Mouse (Mus musculus) bone marrow macrophage, adult 2 months (primary cell): ENCODE results near the gene Vrk1.

Experiments used
- CTCF ChIP-seq: IDR thresholded peaks from 2 replicates; pipeline ENCODE4 v1.5.1; 2012; ENCODE audit warnings: low read depth, mild to moderate bottlenecking, low read length, moderate library complexity
- POLR2A ChIP-seq: IDR thresholded peaks from 2 replicates; pipeline ENCODE4 v1.6.1; 2012; ENCODE audit warnings: mild to moderate bottlenecking, low read depth, low read length, borderline replicate concordance

DNA sequence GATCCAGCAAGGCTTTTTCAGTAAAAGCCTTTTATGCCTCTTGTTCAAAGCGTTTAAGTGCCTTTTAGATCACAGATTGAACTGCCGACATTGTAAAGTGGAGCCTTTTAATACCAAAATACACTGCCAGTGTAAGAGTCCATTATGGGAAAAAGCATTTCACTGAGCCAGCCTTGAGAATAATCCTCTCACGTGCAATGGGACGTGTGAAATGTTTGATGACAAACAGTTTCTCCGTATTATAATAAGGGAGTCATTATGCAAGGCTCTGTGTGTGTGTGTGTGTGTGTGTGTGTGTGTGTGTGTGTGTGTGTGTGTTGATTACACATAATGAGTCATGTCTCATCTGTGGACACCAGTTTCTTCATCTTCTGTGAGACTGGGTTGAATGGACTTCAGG lies 17.3 kb upstream of the Vrk1 start:
- no peak for TF ChIP-seq POLR2A
- no peak for TF ChIP-seq CTCF
